Mouse (Mus musculus): Measurements from ENCODE around the gene Cxcl2. TPM values are rescaled to one million over a fixed set of nuclear protein-coding genes. Genes with fewer than 3 reads are reported as not detected.

The Cxcl2 gene
- polyA plus RNA-seq, 1 experiment from 2014 or later = not detected

- Histone ChIP-seq H3K4me3 (replicated peaks) (no peak overlapping the region), H3K4me1 (no peaks in the 10 kb centered on the region), H3K9ac (replicated peaks) (no peak overlapping the region), H3K36me3 (peaks cover 7% of the 10 kb centered on the region; the same call in 1 of the 2 replicates), H3K27ac (replicated peaks) (no peak overlapping the region), H3K9me3 (replicated peaks) (no peaks in the 10 kb centered on the region), H3K4me2 (no peak overlapping the region), H3K27me3 (replicated peaks) (no peaks in the 10 kb centered on the region)
- ATAC-seq (ENCODE audit: low FRiP score) = no peak
- WGBS = 86% methylated on average over 2 of the region's 2 CpGs
These were observed 41.8 kb downstream of the Cxcl2 start for GRCm38 (mm10) chr5:90945453-90945852.

GRCm38 (mm10) chr5:90949499-90949898, 45.8 kb downstream of the Cxcl2 start:
- H3K4me3 ChIP-seq (replicated peaks) = no peak overlapping the region
- no peaks in the 10 kb centered on the region for H3K4me1 ChIP-seq

GRCm38 (mm10) chr5:90951475-90951874, 47.8 kb downstream of the Cxcl2 start:
- Histone ChIP-seq H3K27me3 (replicated peaks) (no peaks in the 10 kb centered on the region), H3K4me2 (no peak overlapping the region), H3K9ac (replicated peaks) (no peak overlapping the region), H3K4me3 (replicated peaks) (no peak overlapping the region), H3K27ac (replicated peaks) (no peak overlapping the region), H3K4me1 (no peaks in the 10 kb centered on the region), H3K36me3 (peaks cover 7% of the 10 kb centered on the region; the same call in 1 of the 2 replicates), H3K9me3 (replicated peaks) (no peaks in the 10 kb centered on the region)
- 32% methylated on average over 2 of the region's 2 CpGs for WGBS
- peak; percentile 88; the same call in 1 of the 2 replicates for ATAC-seq (ENCODE audit: low FRiP score)

More at GRCm38 (mm10) chr5:90949499-90949898, 45.8 kb downstream of the Cxcl2 start:
- 86% methylated on average over 15 of the region's 15 CpGs for WGBS
- no peak overlapping the region for H3K27ac ChIP-seq (replicated peaks)
- no peaks in the 10 kb centered on the region for H3K27me3 ChIP-seq (replicated peaks)
- no peak for ATAC-seq (ENCODE audit: low FRiP score)
- no peak overlapping the region for H3K4me2 ChIP-seq
- H3K36me3 ChIP-seq = peaks cover 7% of the 10 kb centered on the region; the same call in 1 of the 2 replicates
- H3K9me3 ChIP-seq (replicated peaks) = no peaks in the 10 kb centered on the region
- no peak overlapping the region for H3K9ac ChIP-seq (replicated peaks)

DNA sequence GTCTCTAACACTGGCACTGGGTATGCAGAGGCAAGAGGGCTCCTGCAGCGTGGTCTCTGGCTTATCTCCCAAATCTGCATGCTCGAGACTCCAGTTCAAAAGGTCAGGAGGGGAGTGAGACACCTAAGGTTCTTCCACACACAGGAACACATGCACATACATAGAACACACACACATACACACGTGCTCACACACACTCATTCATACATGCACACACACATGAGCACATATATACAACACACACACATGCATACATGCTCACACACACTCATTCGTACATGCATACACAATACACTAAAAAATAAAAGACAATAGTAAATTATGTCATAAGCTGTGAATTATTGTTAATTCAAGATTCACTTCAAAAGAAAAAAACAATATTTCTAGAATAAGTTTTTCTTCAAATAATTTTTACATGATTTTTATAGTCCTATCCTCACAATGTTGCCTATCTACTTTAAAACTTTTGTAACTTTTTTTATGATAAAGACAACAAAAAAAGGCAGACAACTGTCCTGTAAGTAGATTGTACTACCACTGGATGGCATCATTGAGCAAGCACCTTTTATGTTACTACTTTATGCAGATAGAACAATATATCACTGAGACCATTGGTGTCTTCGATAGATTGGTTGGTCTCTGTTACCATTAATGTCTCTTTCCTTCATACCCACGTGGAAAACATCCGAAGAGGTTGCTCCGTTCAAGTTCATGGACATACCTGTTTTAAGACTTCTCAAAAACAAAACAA, 49.2 kb downstream of the Cxcl2 start:
- ATAC-seq (ENCODE audit: low FRiP score) = no peak
- 82% methylated on average over 8 of the region's 8 CpGs for WGBS
- peaks cover 7% of the 10 kb centered on the region; the same call in 1 of the 2 replicates for H3K36me3 ChIP-seq

More for the DNA sequence above, 49.2 kb downstream of the Cxcl2 start:
- Histone ChIP-seq H3K27ac (replicated peaks) (no peak overlapping the region), H3K4me2 (no peak overlapping the region), H3K9ac (replicated peaks) (no peak overlapping the region), H3K4me3 (replicated peaks) (no peak overlapping the region), H3K4me1 (no peaks in the 10 kb centered on the region), H3K9me3 (replicated peaks) (no peaks in the 10 kb centered on the region), H3K27me3 (replicated peaks) (no peaks in the 10 kb centered on the region)

Other genes starting within 250 kb of the Cxcl2 start
- gene Cxcl5, start 144.5 kb upstream of the Cxcl2 start, polyA plus RNA-seq (2015; fragmentation: Nextera tagmentation; extraction: Ambion mirVana) = 0.27 and 0.77 TPM in 2 replicates
- gene Ppbp, start 135.4 kb upstream of the Cxcl2 start, polyA plus RNA-seq (2015; fragmentation: Nextera tagmentation; extraction: Ambion mirVana) = 0.95 and 1.2 TPM in 2 replicates
- gene Pf4, start 131.4 kb upstream of the Cxcl2 start, polyA plus RNA-seq (2015; fragmentation: Nextera tagmentation; extraction: Ambion mirVana) = 41.2 and 43.8 TPM in 2 replicates
- gene Cxcl3, start 117.8 kb upstream of the Cxcl2 start, polyA plus RNA-seq (2015; fragmentation: Nextera tagmentation; extraction: Ambion mirVana) = 0.18 and 0.20 TPM in 2 replicates
- not detected in 2 replicates for gene Cxcl15, start 109.3 kb upstream of the Cxcl2 start, polyA plus RNA-seq (2015; fragmentation: Nextera tagmentation; extraction: Ambion mirVana)
- 0.27 and 0.63 TPM in 2 replicates for gene Cxcl1, start 12.6 kb upstream of the Cxcl2 start, polyA plus RNA-seq (2015; fragmentation: Nextera tagmentation; extraction: Ambion mirVana)
- gene Mthfd2l, start 27.2 kb downstream of the Cxcl2 start, polyA plus RNA-seq (2015; fragmentation: Nextera tagmentation; extraction: Ambion mirVana) = 76.4 and 86.6 TPM in 2 replicates
- gene Epgn, start 123.6 kb downstream of the Cxcl2 start, polyA plus RNA-seq (2015; fragmentation: Nextera tagmentation; extraction: Ambion mirVana) = not detected in 2 replicates
- 0.20 TPM in 1 of 2 replicates, not detected in the other for gene Ereg, start 170.8 kb downstream of the Cxcl2 start, polyA plus RNA-seq (2015; fragmentation: Nextera tagmentation; extraction: Ambion mirVana)
- gene Areg, start 235.7 kb downstream of the Cxcl2 start, polyA plus RNA-seq (2015; fragmentation: Nextera tagmentation; extraction: Ambion mirVana) = 2.7 and 2.8 TPM in 2 replicates